Mouse (Mus musculus) ES-E14 (cell line): Measurements from ENCODE around the gene L3mbtl2. TPM values are rescaled to one million over a fixed set of nuclear protein-coding genes. Genes with fewer than 3 reads are reported as not detected.

Experiments used
- DNase-seq: peaks from one replicate; pipeline ENCODE4 v3.0.0-alpha.2; 2013; ENCODE audit warnings: low read depth, low spot score
- H3K27ac ChIP-seq: 2 replicates; pipeline ENCODE4 v1.5.1; 2012; ENCODE audit warnings: low read depth, mild to moderate bottlenecking, low read length, moderate library complexity, mixed read lengths; ENCODE audit not compliant: poor library complexity, insufficient read depth, severe bottlenecking
- H3K36me3 ChIP-seq: 2 replicates; pipeline ENCODE4 v1.6.1; 2012; ENCODE audit warnings: mild to moderate bottlenecking, low read length, moderate library complexity, mixed read lengths; ENCODE audit not compliant: control insufficient read depth, poor library complexity, insufficient read depth, severe bottlenecking
- H3K4me1 ChIP-seq, 2 experiments: fragments of 150-350 bp in 1 of 2; sonication (generic) in 1 of 2; 2 replicates each; pipeline ENCODE4 v1.6.1; 2012; ENCODE audit warnings: low read length in 2 of 2, mild to moderate bottlenecking in 1 of 2, mixed read lengths in 1 of 2; ENCODE audit not compliant: control insufficient read depth in 2 of 2, insufficient read depth in 2 of 2, poor library complexity in 1 of 2
- H3K4me3 ChIP-seq, 2 experiments: fragments of 150-350 bp in 1 of 2; sonication (generic) in 1 of 2; 2 replicates each; pipeline ENCODE4 v1.5.1; 2012; ENCODE audit warnings: low read length in 2 of 2, low read depth in 1 of 2, mild to moderate bottlenecking in 1 of 2, mixed read lengths in 1 of 2; ENCODE audit not compliant: insufficient read depth in 1 of 2, poor library complexity in 1 of 2, severe bottlenecking in 1 of 2
- H3K9ac ChIP-seq: 2 replicates; pipeline ENCODE4 v1.6.1; 2012; ENCODE audit warnings: low read depth, mild to moderate bottlenecking, low read length, mixed read lengths; ENCODE audit not compliant: poor library complexity, insufficient read depth, severe bottlenecking
- H3K9me3 ChIP-seq: fragments of 150-350 bp; sonication (generic); 2 replicates; pipeline ENCODE4 v1.6.1; 2012; ENCODE audit warnings: low read depth, mild to moderate bottlenecking, low read length; ENCODE audit not compliant: control insufficient read depth, insufficient read depth
- CHD2 ChIP-seq: IDR thresholded peaks from 2 replicates; pipeline ENCODE4 v1.6.1; 2014; ENCODE audit warnings: mild to moderate bottlenecking, low read depth, low read length, inconsistent platforms
- HCFC1 ChIP-seq: IDR thresholded peaks from 2 replicates; pipeline ENCODE4 v1.6.1; 2012; ENCODE audit warnings: low read length, inconsistent platforms, borderline replicate concordance; ENCODE audit not compliant: insufficient read depth
- MAFK ChIP-seq: IDR thresholded peaks from 2 replicates; pipeline ENCODE4 v1.6.1; 2014; ENCODE audit warnings: mild to moderate bottlenecking, low read depth, low read length, inconsistent platforms; ENCODE audit not compliant: insufficient read depth
- ZC3H11A ChIP-seq: IDR thresholded peaks from 2 replicates; pipeline ENCODE4 v1.6.1; 2012; ENCODE audit warnings: low read depth, mild to moderate bottlenecking, inconsistent platforms, low read length, borderline replicate concordance
- ZNF384 ChIP-seq: IDR thresholded peaks from 2 replicates; pipeline ENCODE4 v1.6.1; 2012; ENCODE audit warnings: low read depth, low read length, inconsistent platforms
- in situ Hi-C, 2 experiments: fragments of 600-800 bp; cut with MboI; formaldehyde crosslinking; loops; one replicate each; pipeline ENCODE4 v1.15.1; 2025; ENCODE audit warnings: low sequenced_read_pairs in 2 of 2, inconsistent platforms in 1 of 2; ENCODE audit not compliant: unreplicated experiment in 2 of 2
- total RNA-seq: library from RNA; depleted of rRNA; stranded (reverse); fragments of 300-350 nt; gene quantifications from 2 replicates; pipeline ENCODE4 v1.2.3, GENCODE M21; 2012

The L3mbtl2 gene
- total RNA-seq, 1 experiment: 119 TPM

- DNase-seq: no peak
- no peak overlapping the region for H3K27ac ChIP-seq
- H3K4me3 ChIP-seq: no peak overlapping the region
- no peak overlapping the region for H3K9ac ChIP-seq
- in situ Hi-C loops: no loop called here
- peaks cover 85% of the 10 kb centered on the region for H3K36me3 ChIP-seq
- no peaks in the 10 kb centered on the region for H3K9me3 ChIP-seq
- no peaks in the 10 kb centered on the region for H3K4me1 ChIP-seq
- TF ChIP-seq ZNF384 (no peak), CHD2 (no peak), ZC3H11A (no peak), HCFC1 (no peak), MAFK (no peak)
These were observed 16.7 kb downstream of the L3mbtl2 start for GRCm38 (mm10) chr15:81680301-81680805.

- in situ Hi-C loops: no loop called here
These were observed 29.8 kb downstream of the L3mbtl2 start for GRCm38 (mm10) chr15:81693366-81693966.

GRCm38 (mm10) chr15:81693967-81694881 is 30.5 kb downstream of the L3mbtl2 start:
- H3K4me1 ChIP-seq: peaks cover 0 to 6% of the 10 kb centered on the region in 2 experiments; a peak in 1 of 4 replicates
- peak; percentile 59 for DNase-seq
- in situ Hi-C loops: no loop called here
- TF ChIP-seq ZC3H11A (0 out of 2 replicates have a peak, but pooled peaks have one; percentile 22), HCFC1 (0 out of 2 replicates have a peak, but pooled peaks have one; percentile 33), ZNF384 (no peak)
- peak overlapping the region; percentile 66 for H3K9ac ChIP-seq
- H3K36me3 ChIP-seq: peaks cover 3% of the 10 kb centered on the region; the same call in 1 of the 2 replicates
- no peaks in the 10 kb centered on the region for H3K9me3 ChIP-seq
- H3K27ac ChIP-seq: no peak overlapping the region
- peak overlapping the region; percentile 72 to 73 for H3K4me3 ChIP-seq

More at GRCm38 (mm10) chr15:81693366-81693966, 29.8 kb downstream of the L3mbtl2 start:
- no peak overlapping the region for H3K27ac ChIP-seq
- H3K9me3 ChIP-seq: no peaks in the 10 kb centered on the region
- H3K36me3 ChIP-seq: peaks cover 6% of the 10 kb centered on the region
- peak overlapping the region; percentile 66 for H3K9ac ChIP-seq
- TF ChIP-seq HCFC1 (no peak), MAFK (no peak), CHD2 (no peak), ZNF384 (no peak), ZC3H11A (no peak)
- peak; percentile 31 for DNase-seq
- peak overlapping the region; percentile 72 to 73 for H3K4me3 ChIP-seq
- H3K4me1 ChIP-seq: peaks cover 0 to 6% of the 10 kb centered on the region in 2 experiments; a peak in 1 of 4 replicates

- H3K9ac ChIP-seq: peak overlapping the region; percentile 66; the same call in 1 of the 2 replicates
- H3K9me3 ChIP-seq: no peaks in the 10 kb centered on the region
- DNase-seq: no peak
- H3K27ac ChIP-seq: no peak overlapping the region
- H3K4me3 ChIP-seq: peak overlapping the region; percentile 72 to 73
- TF ChIP-seq ZC3H11A (no peak), HCFC1 (0 out of 2 replicates have a peak, but pooled peaks have one; percentile 7)
- in situ Hi-C loops: no loop called here
- no peaks in the 10 kb centered on the region for H3K36me3 ChIP-seq
- H3K4me1 ChIP-seq: peaks cover 2 to 5% of the 10 kb centered on the region in 2 experiments; a peak in 1 of 4 replicates
These were observed 31.2 kb downstream of the L3mbtl2 start for GRCm38 (mm10) chr15:81694891-81695290.
